Comparison of ENCODE assay signal across 9 mouse cellular contexts in genomic region chr15:94463251-94463650, GRCm38 (mm10). TPM values are rescaled to one million over a fixed set of nuclear protein-coding genes. Genes with fewer than 3 reads are reported as not detected.
A peak's percentile ranks its signal among the peaks of the same experiment; 100 is the strongest.
DNase-seq lines count a peak whose midpoint lies in the region; ATAC-seq and TF ChIP-seq lines count a peak whose summit lies in the region.
"Had no signal": no experiment of that assay in that cellular context is flagged by ENCODE, and none has a peak within 500 bp of the region (broad histone marks: within the 10 kb centered on the region; RNA-seq: fewer than 3 reads in every experiment).

No protein-coding gene starts in this region.

- H3K9me3 ChIP-seq in kidney, embryonic 14.5 days (ENCODE audit: control insufficient read depth, low read length) = no peaks in the 10 kb centered on the region
- H3K9me3 ChIP-seq in CH12.LX (replicated peaks; ENCODE audit: low read length) = no peaks in the 10 kb centered on the region

- peak; percentile 11 for DNase-seq in kidney, adult 9 months
- peak; percentile 61 for DNase-seq in CH12.LX (ENCODE audit: extremely low read depth)
- peak; percentile 28 for DNase-seq in adrenal gland, adult 2 months
- no peak for DNase-seq in yolk sac, embryonic 10.5 days (ENCODE audit: low spot score)
- no peak for DNase-seq in frontal cortex, postnatal 36 days (ENCODE audit: low spot score in 2 of 2)
- DNase-seq in left cerebral cortex, postnatal 4 days = no peak

- WGBS in kidney, embryonic 14.5 days = 69% methylated on average over 3 of the region's 3 CpGs

- peaks cover under 1% of the 10 kb centered on the region; the same call in 1 of the 2 replicates for H3K4me1 ChIP-seq in kidney, embryonic 14.5 days (ENCODE audit: control insufficient read depth, insufficient read depth, low read length)
- no peaks in the 10 kb centered on the region; a peak in 1 of 4 replicates for H3K4me1 ChIP-seq in CH12.LX (ENCODE audit: control insufficient read depth in 1 of 2, insufficient read depth in 2 of 2)

- TF ChIP-seq EP300 in CH12.LX (IDR thresholded peaks at IDR 0.05; ENCODE audit: low read length) = no peak

- H3K9ac ChIP-seq in kidney, embryonic 14.5 days (ENCODE audit: low read depth, low read length) = no peak overlapping the region
- H3K9ac ChIP-seq in CH12.LX (ENCODE audit: insufficient read depth, low read depth) = no peak overlapping the region

- no peaks in the 10 kb centered on the region for H3K36me3 ChIP-seq in kidney, embryonic 14.5 days (ENCODE audit: control insufficient read depth, insufficient read depth, low read length)
- H3K36me3 ChIP-seq in CH12.LX (replicated peaks in 1 of 2; ENCODE audit: control insufficient read depth in 1 of 2, insufficient read depth in 1 of 2, low read length in 1 of 2) = no peaks in the 10 kb centered on the region

- in situ Hi-C loops in CH12.LX (cut with MboI; ENCODE audit: low pct_ligation_motif_present, low pct_unique_long_range_greater_than_20kb, low sequenced_read_pairs) = loop anchor here (5.0 kb wide), 1 partner anchor 91 kb away; no protein-coding TSS in a partner anchor

- H3K4me2 ChIP-seq in kidney, embryonic 14.5 days (replicated peaks; ENCODE audit: low read depth, low read length) = no peak overlapping the region
- no peak overlapping the region for H3K4me2 ChIP-seq in CH12.LX (ENCODE audit: insufficient read depth, low read depth, poor library complexity, severe bottlenecking)

- dilution Hi-C loops in CH12.LX (cut with MboI; ENCODE audit: extremely low pct_ligation_motif_present, extremely low pct_unique_long_range_greater_than_20kb, low sequenced_read_pairs) = no loop called here

- TF ChIP-seq POLR2A in CH12.LX (IDR thresholded peaks at IDR 0.05; ENCODE audit: low read depth, low read length) = no peak

- no peak; the same call in 1 of the 2 replicates for ATAC-seq in kidney, embryonic 14.5 days (ENCODE audit: low FRiP score, low TSS enrichment)
- peak; percentile 37; the same call in 1 of the 2 replicates for ATAC-seq in granulocyte monocyte progenitor cell, adult 5-6 weeks (replicated peaks; ENCODE audit: poor library complexity, severe bottlenecking)

- no peaks in the 10 kb centered on the region for H3K27me3 ChIP-seq in kidney, embryonic 14.5 days (ENCODE audit: control insufficient read depth, insufficient read depth, low read length)
- no peaks in the 10 kb centered on the region for H3K27me3 ChIP-seq in CH12.LX (replicated peaks)

- peak in 1 of 2 experiments; percentile 83; a peak in 2 of 4 replicates for TF ChIP-seq CTCF in CH12.LX (conservative IDR thresholded peaks at IDR 0.05 in 1 of 2, IDR thresholded peaks at IDR 0.05 in 1 of 2; ENCODE audit: low read depth in 2 of 2, low read length in 2 of 2)

- H3K4me3 ChIP-seq in kidney, embryonic 14.5 days (ENCODE audit: low read length) = no peak overlapping the region
- no peak overlapping the region for H3K4me3 ChIP-seq in CH12.LX (replicated peaks in 1 of 3; ENCODE audit: low read depth in 2 of 3, low read length in 2 of 3, poor library complexity in 1 of 3)

- intact Hi-C loops in left cerebral cortex, postnatal 4 days (cut with DNase I) = no loop called here

- H3K79me2 ChIP-seq in CH12.LX (replicated peaks; ENCODE audit: control insufficient read depth, extremely low read depth, insufficient read depth, poor library complexity, severe bottlenecking) = no peaks in the 10 kb centered on the region

- TF ChIP-seq RAD21 in CH12.LX (IDR thresholded peaks at IDR 0.05; ENCODE audit: low read depth, low read length) = peak; percentile 82

- H3K27ac ChIP-seq in kidney, embryonic 14.5 days (ENCODE audit: low read depth, low read length) = no peak overlapping the region
- no peak overlapping the region for H3K27ac ChIP-seq in CH12.LX (ENCODE audit: insufficient read depth, low read depth)
- H3K27ac ChIP-seq: macrophage had no signal

TF ChIP-seq in CH12.LX, 34 proteins besides CTCF, POLR2A, EP300 and RAD21:
- TF ChIP-seq IRF4 (IDR thresholded peaks at IDR 0.05; ENCODE audit: low read depth, low read length) (peak; percentile 53), MEF2A (IDR thresholded peaks at IDR 0.05; ENCODE audit: borderline replicate concordance, low read depth, low read length) (peak; percentile 25; the same call in 1 of the 2 replicates), USF2 (conservative IDR thresholded peaks at IDR 0.05; ENCODE audit: low read depth, low read length) (no peak), NELFE (IDR thresholded peaks at IDR 0.05; ENCODE audit: low read depth, low read length) (no peak), ZC3H11A (IDR thresholded peaks at IDR 0.05; ENCODE audit: low read depth, low read length) (peak; percentile 63), SIN3A (IDR thresholded peaks at IDR 0.05; ENCODE audit: low read length) (peak; percentile 87), SMC3 (IDR thresholded peaks at IDR 0.05; ENCODE audit: low read depth, low read length) (peak; percentile 96), HCFC1 (IDR thresholded peaks at IDR 0.05; ENCODE audit: low read depth, low read length) (0 out of 2 replicates have a peak, but pooled peaks have one; percentile 17), BHLHE40 (IDR thresholded peaks at IDR 0.05; ENCODE audit: low read depth, low read length) (peak; percentile 22; the same call in 1 of the 2 replicates), USF1 (IDR thresholded peaks at IDR 0.05; ENCODE audit: low read depth, low read length) (peak; percentile 43), ELF1 (IDR thresholded peaks at IDR 0.05; ENCODE audit: low read depth, low read length) (no peak), JUN (IDR thresholded peaks at IDR 0.05; ENCODE audit: insufficient read depth, low read depth, low read length) (no peak)
TF ChIP-seq in CH12.LX: peak in this region for 8.

RNA-seq across cellular contexts. Expression of gene Adamts20, which starts 2.0 kb away (rescaled TPM):
- 3.5 and 4.0 TPM in 2 replicates for polyA plus RNA-seq in kidney, embryonic 14.5 days (2014; fragmentation: Nextera tagmentation; extraction: Ambion mirVana)
- total RNA-seq in CH12.LX (2012; rRNA removed) (0.46 and 0.68 TPM in 2 replicates), CH12.LX (2014; rRNA removed) (0.50 and 1.5 TPM in 2 replicates)
- 0.37 and 0.85 TPM in 2 replicates for polyA plus RNA-seq in CH12.LX (2012; ENCODE audit: insufficient read length, low read depth)
- 1 to 10 TPM; 1.0 to 1.7 TPM for total RNA-seq in adrenal gland, adult 2 months (2021)
- 0.47 and 0.86 TPM in 2 replicates for polyA plus RNA-seq in adrenal gland, adult 2 months (2012; rRNA removed)
- total RNA-seq in granulocyte monocyte progenitor cell, adult 5-6 weeks (2014; fragmentation: Nextera tagmentation) = not detected in 2 replicates
- not detected in 2 replicates for total RNA-seq in granulocyte monocyte progenitor cell, adult 5-6 weeks (2017)
- total RNA-seq in left cerebral cortex, postnatal 4 days (2021) = 10 to 100 TPM; 13.3 to 16.4 TPM
- polyA plus RNA-seq: macrophage had no signal

Comparison
In these comparisons a context has a peak if more than half of its experiments do, and no peak if none do; other contexts are left out.
1. DNase-seq: peak in kidney, adult 9 months (single experiment), CH12.LX (single experiment) and adrenal gland, adult 2 months (single experiment); none in yolk sac, embryonic 10.5 days (single experiment), frontal cortex, postnatal 36 days (0 of 2) and left cerebral cortex, postnatal 4 days (single experiment).
2. RNA of gene Adamts20, which starts 2.0 kb away (total RNA-seq): 13.3 to 16.4 TPM in left cerebral cortex, postnatal 4 days; 1.0 to 1.7 TPM in adrenal gland, adult 2 months, 0.46 to 1.5 TPM in CH12.LX and not detected in granulocyte monocyte progenitor cell, adult 5-6 weeks; every median in the first group is over 4 times any median in the second.